Mouse (Mus musculus): ENCODE results near the gene Phactr3. TPM values are rescaled to one million over a fixed set of nuclear protein-coding genes. Genes with fewer than 3 reads are reported as not detected.
A peak's percentile ranks its signal among the peaks of the same experiment; 100 is the strongest.

Gene Phactr3
- polyA plus RNA-seq, 1 experiment from 2014 or later, result 0.05 TPM

- Histone ChIP-seq H3K4me3 (replicated peaks) (no peak overlapping the region), H3K4me1 (replicated peaks) (no peaks in the 10 kb centered on the region), H3K27ac (no peak overlapping the region), H3K9ac (no peak overlapping the region), H3K27me3 (no peaks in the 10 kb centered on the region), H3K4me2 (no peak overlapping the region), H3K9me3 (replicated peaks) (no peaks in the 10 kb centered on the region), H3K36me3 (no peaks in the 10 kb centered on the region)
- DNase-seq, result no peak
- no peak for ATAC-seq (ENCODE audit: low read depth)
- WGBS (ENCODE audit: insufficient replicate concordance), result 61% methylated on average over 8 of the region's 8 CpGs
These were observed 122.1 kb downstream of the Phactr3 start for GRCm38 (mm10) chr2:178240886-178241285.

- H3K9ac ChIP-seq, result no peak overlapping the region
- no peaks in the 10 kb centered on the region for H3K9me3 ChIP-seq (replicated peaks)
- H3K4me1 ChIP-seq (replicated peaks), result no peaks in the 10 kb centered on the region
- H3K27ac ChIP-seq, result no peak overlapping the region
- DNase-seq, result no peak
- no peak overlapping the region for H3K4me3 ChIP-seq (replicated peaks)
- WGBS (ENCODE audit: insufficient replicate concordance), result 57% methylated on average over 3 of the region's 3 CpGs
- no peak overlapping the region for H3K4me2 ChIP-seq
- H3K36me3 ChIP-seq, result no peaks in the 10 kb centered on the region
- no peaks in the 10 kb centered on the region for H3K27me3 ChIP-seq
- ATAC-seq (ENCODE audit: low read depth), result no peak
These were observed 122.6 kb downstream of the Phactr3 start for GRCm38 (mm10) chr2:178241374-178241773.

GRCm38 (mm10) chr2:178242996-178243395 is 124.2 kb downstream of the Phactr3 start:
- whole genome bisulfite sequencing (ENCODE audit: insufficient replicate concordance), result 36% methylated on average over 3 of the region's 3 CpGs
- H3K4me3 ChIP-seq (replicated peaks), result no peak overlapping the region

GRCm38 (mm10) chr2:178244866-178245265 is 126.1 kb downstream of the Phactr3 start:
- 63% methylated on average over 1 of the region's 1 CpGs for WGBS (ENCODE audit: insufficient replicate concordance)
- Histone ChIP-seq H3K36me3 (no peaks in the 10 kb centered on the region), H3K4me2 (no peak overlapping the region), H3K27me3 (no peaks in the 10 kb centered on the region), H3K4me1 (replicated peaks) (no peaks in the 10 kb centered on the region), H3K9me3 (replicated peaks) (no peaks in the 10 kb centered on the region), H3K27ac (no peak overlapping the region), H3K4me3 (replicated peaks) (no peak overlapping the region), H3K9ac (no peak overlapping the region)
- ATAC-seq (ENCODE audit: low read depth) (no peak), DNase-seq (no peak)

More at GRCm38 (mm10) chr2:178242996-178243395, 124.2 kb downstream of the Phactr3 start:
- DNase-seq, result no peak
- no peaks in the 10 kb centered on the region for H3K4me1 ChIP-seq (replicated peaks)
- H3K4me2 ChIP-seq, result no peak overlapping the region
- no peaks in the 10 kb centered on the region for H3K36me3 ChIP-seq
- ATAC-seq (ENCODE audit: low read depth), result no peak
- H3K9me3 ChIP-seq (replicated peaks), result no peaks in the 10 kb centered on the region
- H3K27me3 ChIP-seq, result no peaks in the 10 kb centered on the region
- no peak overlapping the region for H3K9ac ChIP-seq
- no peak overlapping the region for H3K27ac ChIP-seq

GRCm38 (mm10) chr2:178245841-178246240 is 127.1 kb downstream of the Phactr3 start:
- DNase-seq, result no peak
- WGBS (ENCODE audit: insufficient replicate concordance), result 58% methylated on average over 5 of the region's 5 CpGs
- no peaks in the 10 kb centered on the region for H3K36me3 ChIP-seq
- no peaks in the 10 kb centered on the region for H3K27me3 ChIP-seq
- H3K27ac ChIP-seq, result no peak overlapping the region
- no peaks in the 10 kb centered on the region for H3K9me3 ChIP-seq (replicated peaks)
- no peak overlapping the region for H3K9ac ChIP-seq
- ATAC-seq (ENCODE audit: low read depth), result no peak
- H3K4me3 ChIP-seq (replicated peaks), result no peak overlapping the region
- no peaks in the 10 kb centered on the region for H3K4me1 ChIP-seq (replicated peaks)
- H3K4me2 ChIP-seq, result no peak overlapping the region

- WGBS (ENCODE audit: insufficient replicate concordance), result 46% methylated on average over 4 of the region's 4 CpGs
- DNase-seq, result no peak
- H3K4me3 ChIP-seq (replicated peaks), result no peak overlapping the region
- peak; percentile 35; the same call in 1 of the 2 replicates for ATAC-seq (ENCODE audit: low read depth)
- H3K4me1 ChIP-seq (replicated peaks), result no peaks in the 10 kb centered on the region
- no peaks in the 10 kb centered on the region for H3K9me3 ChIP-seq (replicated peaks)
- H3K9ac ChIP-seq, result no peak overlapping the region
- H3K36me3 ChIP-seq, result no peaks in the 10 kb centered on the region
- no peak overlapping the region for H3K27ac ChIP-seq
- no peaks in the 10 kb centered on the region for H3K27me3 ChIP-seq
- no peak overlapping the region for H3K4me2 ChIP-seq
These were observed 128.0 kb downstream of the Phactr3 start for GRCm38 (mm10) chr2:178246767-178247166.

GRCm38 (mm10) chr2:178247274-178247673 is 128.5 kb downstream of the Phactr3 start:
- WGBS (ENCODE audit: insufficient replicate concordance), result 44% methylated on average over 8 of the region's 8 CpGs
- peak; percentile 52; the same call in 1 of the 2 replicates for ATAC-seq (ENCODE audit: low read depth)
- Histone ChIP-seq H3K9me3 (replicated peaks) (no peaks in the 10 kb centered on the region), H3K36me3 (no peaks in the 10 kb centered on the region), H3K27ac (no peak overlapping the region), H3K27me3 (no peaks in the 10 kb centered on the region), H3K4me2 (no peak overlapping the region), H3K9ac (no peak overlapping the region), H3K4me1 (replicated peaks) (no peaks in the 10 kb centered on the region), H3K4me3 (replicated peaks) (no peak overlapping the region)
- no peak for DNase-seq

- Histone ChIP-seq H3K4me1 (replicated peaks) (no peaks in the 10 kb centered on the region), H3K9ac (no peak overlapping the region), H3K36me3 (no peaks in the 10 kb centered on the region), H3K27ac (no peak overlapping the region), H3K9me3 (replicated peaks) (no peaks in the 10 kb centered on the region), H3K4me2 (no peak overlapping the region), H3K27me3 (no peaks in the 10 kb centered on the region), H3K4me3 (replicated peaks) (no peak overlapping the region)
- no peak for ATAC-seq (ENCODE audit: low read depth)
- 2% methylated on average over 3 of the region's 3 CpGs for WGBS (ENCODE audit: insufficient replicate concordance)
- DNase-seq, result no peak
These were observed 138.5 kb downstream of the Phactr3 start for GRCm38 (mm10) chr2:178257117-178257825.

- ATAC-seq (ENCODE audit: low read depth) (no peak), DNase-seq (no peak)
- Histone ChIP-seq H3K4me2 (no peak overlapping the region), H3K9me3 (replicated peaks) (no peaks in the 10 kb centered on the region), H3K36me3 (no peaks in the 10 kb centered on the region), H3K9ac (no peak overlapping the region), H3K27ac (no peak overlapping the region), H3K4me1 (replicated peaks) (no peaks in the 10 kb centered on the region), H3K27me3 (no peaks in the 10 kb centered on the region), H3K4me3 (replicated peaks) (no peak overlapping the region)
- 25% methylated on average over 2 of the region's 2 CpGs for WGBS (ENCODE audit: insufficient replicate concordance)
These were observed 139.3 kb downstream of the Phactr3 start for GRCm38 (mm10) chr2:178257986-178258555.

- no peaks in the 10 kb centered on the region for H3K4me1 ChIP-seq (replicated peaks)
- H3K9ac ChIP-seq, result no peak overlapping the region
- H3K27me3 ChIP-seq, result no peaks in the 10 kb centered on the region
- no peaks in the 10 kb centered on the region for H3K36me3 ChIP-seq
- no peak for ATAC-seq (ENCODE audit: low read depth)
- DNase-seq, result no peak
- no peak overlapping the region for H3K4me3 ChIP-seq (replicated peaks)
- no peak overlapping the region for H3K4me2 ChIP-seq
- WGBS (ENCODE audit: insufficient replicate concordance), result 62% methylated on average over 4 of the region's 4 CpGs
- H3K9me3 ChIP-seq (replicated peaks), result no peaks in the 10 kb centered on the region
- H3K27ac ChIP-seq, result no peak overlapping the region
These were observed 144.3 kb downstream of the Phactr3 start for GRCm38 (mm10) chr2:178263055-178263454.

- peak; percentile 23 for DNase-seq
- H3K36me3 ChIP-seq, result no peaks in the 10 kb centered on the region
- no peak overlapping the region for H3K9ac ChIP-seq
- H3K9me3 ChIP-seq (replicated peaks), result no peaks in the 10 kb centered on the region
- WGBS (ENCODE audit: insufficient replicate concordance), result 6% methylated on average over 8 of the region's 8 CpGs
- no peaks in the 10 kb centered on the region for H3K27me3 ChIP-seq
- no peak overlapping the region for H3K27ac ChIP-seq
- 0 out of 2 replicates have a peak, but pooled peaks have one; percentile 49 for ATAC-seq (ENCODE audit: low read depth)
- H3K4me2 ChIP-seq, result no peak overlapping the region
- H3K4me3 ChIP-seq (replicated peaks), result no peak overlapping the region
- no peaks in the 10 kb centered on the region for H3K4me1 ChIP-seq (replicated peaks)
These were observed 145.6 kb downstream of the Phactr3 start for GRCm38 (mm10) chr2:178264389-178264788.

- Histone ChIP-seq H3K9ac (no peak overlapping the region), H3K36me3 (no peaks in the 10 kb centered on the region), H3K27ac (no peak overlapping the region), H3K9me3 (replicated peaks) (no peaks in the 10 kb centered on the region), H3K4me3 (replicated peaks) (no peak overlapping the region), H3K27me3 (no peaks in the 10 kb centered on the region), H3K4me2 (no peak overlapping the region), H3K4me1 (replicated peaks) (no peaks in the 10 kb centered on the region)
- ATAC-seq (ENCODE audit: low read depth) (no peak), DNase-seq (no peak)
- WGBS (ENCODE audit: insufficient replicate concordance), result 17% methylated on average over 2 of the region's 2 CpGs
These were observed 146.7 kb downstream of the Phactr3 start for GRCm38 (mm10) chr2:178265454-178265853.

Measured in liver, embryonic 13.5 days (tissue).